In the genomic region with DNA sequence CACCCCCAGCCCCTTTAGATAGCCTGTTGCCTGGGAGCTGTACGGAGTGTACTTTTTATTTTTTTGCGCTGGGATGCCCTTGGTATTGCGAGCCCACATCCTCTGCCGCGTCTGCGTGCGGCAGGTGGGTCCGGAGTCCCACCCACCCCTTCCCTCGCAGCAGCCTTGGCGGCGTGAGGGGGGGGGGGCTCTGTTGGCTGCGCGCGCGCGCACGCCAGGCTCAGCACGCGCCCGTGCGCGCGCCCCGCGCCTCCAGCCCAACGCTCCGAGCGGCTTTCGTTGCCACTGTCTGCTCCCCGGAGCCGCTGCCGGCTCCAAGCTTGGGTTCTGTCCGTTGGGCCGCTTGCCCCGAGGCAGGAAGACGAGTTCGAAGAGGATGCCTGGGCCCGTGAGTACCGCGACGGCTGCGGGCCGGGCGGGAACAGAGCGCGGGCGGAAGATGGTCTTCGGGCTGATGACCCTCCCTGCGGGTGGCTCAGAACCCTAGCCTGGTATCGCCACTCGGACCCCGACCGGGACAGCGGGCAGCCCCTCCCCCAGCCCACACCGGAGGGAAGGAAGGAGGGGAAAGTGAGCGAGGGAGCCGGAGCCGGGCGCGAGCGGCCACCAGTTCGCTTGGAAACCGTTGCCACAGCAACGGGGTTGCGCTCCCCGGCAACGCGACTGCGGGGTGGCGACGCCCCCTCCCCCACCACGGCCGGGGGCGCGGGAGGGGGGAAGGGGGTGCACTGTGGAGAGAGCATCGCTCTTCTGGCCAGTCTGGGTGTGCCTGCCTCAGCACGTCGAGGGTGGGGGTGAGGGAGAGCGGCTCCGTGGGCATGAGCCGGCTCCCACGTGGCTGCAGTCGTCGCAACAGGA, we compare ENCODE assay signal across 8 mouse cellular contexts. TPM values are rescaled to one million over a fixed set of nuclear protein-coding genes. Genes with fewer than 3 reads are reported as not detected.
DNase-seq lines count a peak whose midpoint lies in the region; ATAC-seq and TF ChIP-seq lines count a peak whose summit lies in the region.

A gene (plus strand): TSS at position 241 of the 858 bp plus-strand sequence.

- H3K27me3 ChIP-seq in forebrain, embryonic 14.5 days (replicated peaks; ENCODE audit: control insufficient read depth, insufficient read depth, low read length), result no peaks in the 10 kb centered on the region
- H3K27me3 ChIP-seq in intestine, embryonic 14.5 days (replicated peaks; ENCODE audit: control insufficient read depth, insufficient read depth, low read length), result no peaks in the 10 kb centered on the region
- no peaks in the 10 kb centered on the region for H3K27me3 ChIP-seq in thymus, adult 2 months (ENCODE audit: control insufficient read depth, insufficient read depth, low read length)

- H3K9ac ChIP-seq in forebrain, embryonic 14.5 days (ENCODE audit: low read length), result peak within 1 kb of the TSS; percentile 93
- peak within 1 kb of the TSS; percentile 77 for H3K9ac ChIP-seq in intestine, embryonic 14.5 days (ENCODE audit: low read length)

- WGBS in bone marrow, adult 2 months, result 1% methylated on average over 84 of the region's 84 CpGs
- 1% methylated on average over 80 of the region's 84 CpGs for WGBS in forebrain, embryonic 14.5 days
- WGBS in intestine, embryonic 14.5 days, result under 1% methylated on average over 78 of the region's 84 CpGs
- 1% methylated on average over 78 of the region's 84 CpGs for WGBS in thymus, adult 2 months

- H3K4me2 ChIP-seq in forebrain, embryonic 14.5 days (ENCODE audit: low read length), result peak within 1 kb of the TSS; percentile 84
- H3K4me2 ChIP-seq in intestine, embryonic 14.5 days (ENCODE audit: low read length), result peak within 1 kb of the TSS; percentile 93

- peaks cover 28% of the 10 kb centered on the region for H3K36me3 ChIP-seq in forebrain, embryonic 14.5 days (ENCODE audit: control insufficient read depth, insufficient read depth, low read length)
- H3K36me3 ChIP-seq in intestine, embryonic 14.5 days (ENCODE audit: control insufficient read depth, insufficient read depth, low read length), result peaks cover 26% of the 10 kb centered on the region
- peaks cover 20% of the 10 kb centered on the region for H3K36me3 ChIP-seq in thymus, adult 2 months (ENCODE audit: control insufficient read depth, insufficient read depth, low read length)

- ATAC-seq in forebrain, embryonic 14.5 days, result peak; percentile 79
- peak; percentile 70 for ATAC-seq in intestine, embryonic 14.5 days (replicated peaks; ENCODE audit: low FRiP score, low TSS enrichment, low read depth)

- TF ChIP-seq CTCF in bone marrow, adult 2 months (IDR thresholded peaks at IDR 0.05; ENCODE audit: control insufficient read depth, insufficient read depth, low read length), result no peak
- TF ChIP-seq CTCF in thymus, adult 2 months (IDR thresholded peaks at IDR 0.05; ENCODE audit: borderline replicate concordance, control insufficient read depth, extremely low read depth, insufficient read depth, low read length, poor library complexity), result no peak

- peak within 1 kb of the TSS; percentile 56 for H3K27ac ChIP-seq in bone marrow, adult 2 months (ENCODE audit: control insufficient read depth, insufficient read depth, low read depth, low read length, poor library complexity)
- peak within 1 kb of the TSS; percentile 98 for H3K27ac ChIP-seq in forebrain, embryonic 14.5 days (ENCODE audit: low read depth, low read length)
- peak within 1 kb of the TSS; percentile 79 for H3K27ac ChIP-seq in intestine, embryonic 14.5 days (ENCODE audit: low read depth)
- H3K27ac ChIP-seq in thymus, adult 2 months (ENCODE audit: control insufficient read depth, insufficient read depth, low read length), result peak within 1 kb of the TSS; percentile 38

- peak within 1 kb of the TSS; percentile 46 for H3K4me3 ChIP-seq in bone marrow, adult 2 months (replicated peaks; ENCODE audit: control insufficient read depth, low read depth, low read length)
- peak within 1 kb of the TSS; percentile 68 for H3K4me3 ChIP-seq in forebrain, embryonic 14.5 days (ENCODE audit: low read depth, low read length)
- H3K4me3 ChIP-seq in intestine, embryonic 14.5 days (ENCODE audit: low read depth, low read length), result peak within 1 kb of the TSS; percentile 67
- peak within 1 kb of the TSS; percentile 47 for H3K4me3 ChIP-seq in thymus, adult 2 months (ENCODE audit: control insufficient read depth, insufficient read depth, low read length)

- TF ChIP-seq POLR2A in bone marrow, adult 2 months (IDR thresholded peaks at IDR 0.05; ENCODE audit: borderline replicate concordance, control insufficient read depth, low read depth, low read length), result no peak
- TF ChIP-seq POLR2A in thymus, adult 2 months (IDR thresholded peaks at IDR 0.05; ENCODE audit: control insufficient read depth, extremely low read depth, insufficient read depth, low read length, poor library complexity), result no peak

- peaks cover 8% of the 10 kb centered on the region for H3K4me1 ChIP-seq in bone marrow, adult 2 months (ENCODE audit: control insufficient read depth, insufficient read depth, low read length)
- H3K4me1 ChIP-seq in forebrain, embryonic 14.5 days (ENCODE audit: control insufficient read depth, insufficient read depth, low read length), result peaks cover 24% of the 10 kb centered on the region
- H3K4me1 ChIP-seq in intestine, embryonic 14.5 days (replicated peaks; ENCODE audit: control insufficient read depth, insufficient read depth, low read length), result peaks cover 6% of the 10 kb centered on the region; the same call in 1 of the 2 replicates
- peaks cover 25% of the 10 kb centered on the region for H3K4me1 ChIP-seq in thymus, adult 2 months (replicated peaks; ENCODE audit: control insufficient read depth, insufficient read depth, low read length)

- peak; percentile 96 for DNase-seq in heart, adult 11 months
- DNase-seq in heart, adult 8-10 months (ENCODE audit: low spot score), result no peak
- peak; percentile 89 for DNase-seq in forebrain, embryonic 14.5 days (ENCODE audit: low spot score)
- peak; percentile 84 for DNase-seq in intestine, embryonic 14.5 days (ENCODE audit: low spot score)
- peak; percentile 41 for DNase-seq in liver
- DNase-seq in neural tube, embryonic 10.5 days (ENCODE audit: extremely low spot score, low spot score), result peak; percentile 85
- DNase-seq in thymus, adult 2 months, result peak; percentile 70

- no peaks in the 10 kb centered on the region for H3K9me3 ChIP-seq in forebrain, embryonic 14.5 days (replicated peaks; ENCODE audit: control insufficient read depth, low read length)
- H3K9me3 ChIP-seq in intestine, embryonic 14.5 days (ENCODE audit: control insufficient read depth, low read length), result no peaks in the 10 kb centered on the region

RNA-seq across cellular contexts. Expression of the gene that starts here (rescaled TPM):
- 1 to 10 TPM in 1 of 4 experiments, under 1 TPM in 3; 0.44 to 1.2 (median 0.65) TPM for total RNA-seq in heart, adult 8-10 months (2022)
- polyA plus RNA-seq in bone marrow, adult 2 months (2011; ENCODE audit: insufficient read depth, insufficient read length, low replicate concordance, missing spikeins), result 3.1 and 4.1 TPM in 2 replicates
- 6.7 and 7.4 TPM in 2 replicates for polyA plus RNA-seq in forebrain, embryonic 14.5 days (2014; fragmentation: Nextera tagmentation; extraction: Ambion mirVana)
- polyA plus RNA-seq in intestine, embryonic 14.5 days (2014; fragmentation: Nextera tagmentation; extraction: Ambion mirVana), result 0.55 and 0.70 TPM in 2 replicates
- 33.8 and 52.2 TPM in 2 replicates for polyA plus RNA-seq in thymus, adult 2 months (2012; rRNA removed)

Comparison
In these comparisons a context has a peak if more than half of its experiments do, and no peak if none do; other contexts are left out.
1. Peak in DNase-seq, ATAC-seq, H3K4me3 ChIP-seq, H3K27ac ChIP-seq, H3K9ac ChIP-seq and H3K4me2 ChIP-seq in intestine, embryonic 14.5 days; RNA of the gene not detected or under 1 TPM.
2. H3K27ac ChIP-seq: peak in every context shown above with its lines; median percentile 98 in forebrain, embryonic 14.5 days; 79 in intestine, embryonic 14.5 days; 56 in bone marrow, adult 2 months; 38 in thymus, adult 2 months.